Mouse (Mus musculus): ENCODE measurements at regions not wholly inside any gene's neighbourhood (a gene's known extent, or its start where the extent isn't known, plus 50 kb on each side); places are given as distances from the start of the nearest gene placed in this dataset.

GRCm38 (mm10) chr10:100853213-100853612, 262.9 kb downstream of the 1700017N19Rik start:
- TF ChIP-seq CTCF (IDR thresholded peaks at IDR 0.05; ENCODE audit: borderline replicate concordance, extremely low read depth, insufficient read depth, insufficient read length) (no peak), POLR2A (IDR thresholded peaks at IDR 0.05; ENCODE audit: borderline replicate concordance, extremely low read depth, insufficient read depth, insufficient read length, poor library complexity, severe bottlenecking) (no peak)
